Mouse (Mus musculus): ENCODE measurements at regions not wholly inside any gene's neighbourhood (a gene's known extent, or its start where the extent isn't known, plus 50 kb on each side); places are given as distances from the start of the nearest gene placed in this dataset.
A peak's percentile ranks its signal among the peaks of the same experiment; 100 is the strongest.

GRCm38 (mm10) chr1:73140557-73141345 is 125.0 kb upstream of the Tnp1 start:
- in situ Hi-C loops (cut with MboI; ENCODE audit: low pct_ligation_motif_present, low pct_unique_long_range_greater_than_20kb, low sequenced_read_pairs): no loop called here

GRCm38 (mm10) chr1:73130215-73130861 is 114.6 kb upstream of the Tnp1 start:
- in situ Hi-C loops (cut with MboI; ENCODE audit: low pct_ligation_motif_present, low pct_unique_long_range_greater_than_20kb, low sequenced_read_pairs): no loop called here

More at GRCm38 (mm10) chr1:73140557-73141345, 125.0 kb upstream of the Tnp1 start:
- DNase-seq (ENCODE audit: extremely low read depth): no peak
- dilution Hi-C loops (cut with MboI; ENCODE audit: extremely low pct_ligation_motif_present, extremely low pct_unique_long_range_greater_than_20kb, low sequenced_read_pairs): no loop called here
- Histone ChIP-seq H3K9me3 (replicated peaks; ENCODE audit: low read length) (no peaks in the 10 kb centered on the region), H3K4me3 (replicated peaks in 1 of 3; ENCODE audit: low read depth in 2 of 3, low read length in 2 of 3, poor library complexity in 1 of 3) (no peak overlapping the region), H3K4me1 (ENCODE audit: control insufficient read depth in 1 of 2, insufficient read depth in 2 of 2) (no peaks in the 10 kb centered on the region), H3K27me3 (replicated peaks) (peaks cover 12% of the 10 kb centered on the region), H3K9ac (ENCODE audit: insufficient read depth, low read depth) (no peak overlapping the region), H3K79me2 (replicated peaks; ENCODE audit: control insufficient read depth, extremely low read depth, insufficient read depth, poor library complexity, severe bottlenecking) (no peaks in the 10 kb centered on the region), H3K4me2 (ENCODE audit: insufficient read depth, low read depth, poor library complexity, severe bottlenecking) (peak overlapping the region; percentile 8; the same call in 1 of the 2 replicates), H3K27ac (ENCODE audit: insufficient read depth, low read depth) (no peak overlapping the region), H3K36me3 (replicated peaks in 1 of 2; ENCODE audit: control insufficient read depth in 1 of 2, insufficient read depth in 1 of 2, low read length in 1 of 2) (no peaks in the 10 kb centered on the region)
- TF ChIP-seq MXI1 (IDR thresholded peaks at IDR 0.05; ENCODE audit: low read depth, low read length): no peak
- TF ChIP-seq NELFE (IDR thresholded peaks at IDR 0.05; ENCODE audit: low read depth, low read length): no peak
- TF ChIP-seq ELF1 (IDR thresholded peaks at IDR 0.05; ENCODE audit: low read depth, low read length): no peak
- TF ChIP-seq KAT2A (IDR thresholded peaks at IDR 0.05; ENCODE audit: insufficient replicate concordance, low read length): no peak
- TF ChIP-seq USF2 (conservative IDR thresholded peaks at IDR 0.05; ENCODE audit: low read depth, low read length): no peak
- TF ChIP-seq ZKSCAN1 (IDR thresholded peaks at IDR 0.05; ENCODE audit: borderline replicate concordance, low read depth, low read length): no peak
- no peak for TF ChIP-seq E2F4 (IDR thresholded peaks at IDR 0.05; ENCODE audit: insufficient replicate concordance, low read depth, low read length)
- TF ChIP-seq ZMIZ1 (IDR thresholded peaks at IDR 0.05; ENCODE audit: low read depth, low read length): no peak
- no peak for TF ChIP-seq JUN (IDR thresholded peaks at IDR 0.05; ENCODE audit: insufficient read depth, low read depth, low read length)
- TF ChIP-seq JUND (conservative IDR thresholded peaks at IDR 0.05; ENCODE audit: low read depth, low read length): no peak
- TF ChIP-seq RAD21 (IDR thresholded peaks at IDR 0.05; ENCODE audit: low read depth, low read length): no peak
- TF ChIP-seq SMC3 (IDR thresholded peaks at IDR 0.05; ENCODE audit: low read depth, low read length): no peak
- TF ChIP-seq GABPA (IDR thresholded peaks at IDR 0.05; ENCODE audit: insufficient replicate concordance, low read depth, low read length): no peak
- no peak for TF ChIP-seq MAFK (IDR thresholded peaks at IDR 0.05; ENCODE audit: insufficient replicate concordance, low read length)
- TF ChIP-seq PAX5 (IDR thresholded peaks at IDR 0.05; ENCODE audit: low read length): no peak
- TF ChIP-seq RCOR1 (conservative IDR thresholded peaks at IDR 0.05; ENCODE audit: low read depth, low read length): no peak
- no peak for TF ChIP-seq MYC (IDR thresholded peaks at IDR 0.05; ENCODE audit: low read depth, low read length)
- TF ChIP-seq USF1 (IDR thresholded peaks at IDR 0.05; ENCODE audit: low read depth, low read length): no peak
- TF ChIP-seq TCF12 (IDR thresholded peaks at IDR 0.05; ENCODE audit: low read depth, low read length): no peak
- no peak for TF ChIP-seq UBTF (IDR thresholded peaks at IDR 0.05; ENCODE audit: low read depth, low read length)

More at GRCm38 (mm10) chr1:73130215-73130861, 114.6 kb upstream of the Tnp1 start:
- no peaks in the 10 kb centered on the region for H3K4me1 ChIP-seq (ENCODE audit: control insufficient read depth in 1 of 2, insufficient read depth in 2 of 2)
- no peak for DNase-seq (ENCODE audit: extremely low read depth)
- TF ChIP-seq MAZ (IDR thresholded peaks at IDR 0.05; ENCODE audit: low read depth, low read length): no peak
- no peak for TF ChIP-seq HCFC1 (IDR thresholded peaks at IDR 0.05; ENCODE audit: low read depth, low read length)
- TF ChIP-seq ELF1 (IDR thresholded peaks at IDR 0.05; ENCODE audit: low read depth, low read length): no peak
- no peak for TF ChIP-seq TBP (conservative IDR thresholded peaks at IDR 0.05; ENCODE audit: low read depth, low read length)
- no peak for TF ChIP-seq MXI1 (IDR thresholded peaks at IDR 0.05; ENCODE audit: low read depth, low read length)
- no peak for TF ChIP-seq USF1 (IDR thresholded peaks at IDR 0.05; ENCODE audit: low read depth, low read length)
- TF ChIP-seq NRF1 (IDR thresholded peaks at IDR 0.05; ENCODE audit: low read depth, low read length): no peak
- TF ChIP-seq MYC (IDR thresholded peaks at IDR 0.05; ENCODE audit: low read depth, low read length): no peak
- TF ChIP-seq UBTF (IDR thresholded peaks at IDR 0.05; ENCODE audit: low read depth, low read length): no peak
- TF ChIP-seq SMC3 (IDR thresholded peaks at IDR 0.05; ENCODE audit: low read depth, low read length): no peak
- TF ChIP-seq IRF4 (IDR thresholded peaks at IDR 0.05; ENCODE audit: low read depth, low read length): no peak
- TF ChIP-seq PAX5 (IDR thresholded peaks at IDR 0.05; ENCODE audit: low read length): no peak
- no peak for TF ChIP-seq ZC3H11A (IDR thresholded peaks at IDR 0.05; ENCODE audit: low read depth, low read length)
- no peak for TF ChIP-seq MAX (IDR thresholded peaks at IDR 0.05; ENCODE audit: low read length)
- no peak for TF ChIP-seq ETS1 (conservative IDR thresholded peaks at IDR 0.05; ENCODE audit: low read depth, low read length)
- no peak for TF ChIP-seq MEF2A (IDR thresholded peaks at IDR 0.05; ENCODE audit: borderline replicate concordance, low read depth, low read length)
- no peak for TF ChIP-seq POLR2AphosphoS2 (IDR thresholded peaks at IDR 0.05; ENCODE audit: low read depth, low read length)
- H3K4me2 ChIP-seq (ENCODE audit: insufficient read depth, low read depth, poor library complexity, severe bottlenecking): no peak overlapping the region
- dilution Hi-C loops (cut with MboI; ENCODE audit: extremely low pct_ligation_motif_present, extremely low pct_unique_long_range_greater_than_20kb, low sequenced_read_pairs): no loop called here
- no peak overlapping the region for H3K4me3 ChIP-seq (replicated peaks in 1 of 3; ENCODE audit: low read depth in 2 of 3, low read length in 2 of 3, poor library complexity in 1 of 3)
- H3K27ac ChIP-seq (ENCODE audit: insufficient read depth, low read depth): no peak overlapping the region
- H3K9ac ChIP-seq (ENCODE audit: insufficient read depth, low read depth): no peak overlapping the region
- no peaks in the 10 kb centered on the region for H3K36me3 ChIP-seq (replicated peaks in 1 of 2; ENCODE audit: control insufficient read depth in 1 of 2, insufficient read depth in 1 of 2, low read length in 1 of 2)
- H3K27me3 ChIP-seq (replicated peaks): peaks cover 2% of the 10 kb centered on the region
- no peaks in the 10 kb centered on the region for H3K79me2 ChIP-seq (replicated peaks; ENCODE audit: control insufficient read depth, extremely low read depth, insufficient read depth, poor library complexity, severe bottlenecking)
- H3K9me3 ChIP-seq (replicated peaks; ENCODE audit: low read length): no peaks in the 10 kb centered on the region
